Mouse (Mus musculus): Measurements from ENCODE around the gene Slc6a11. TPM values are rescaled to one million over a fixed set of nuclear protein-coding genes. Genes with fewer than 3 reads are reported as not detected.

Gene Slc6a11
- polyA plus RNA-seq (2016; fragmentation: Nextera tagmentation; extraction: Ambion mirVana), result not detected in 2 replicates

GRCm38 (mm10) chr6:114131122-114131872 lies at the start of gene Slc6a11:
Slc6a11 (plus strand) TSS chr6:114131241.
- Histone ChIP-seq H3K27me3 (replicated peaks) (peaks cover 87% of the 10 kb centered on the region), H3K4me3 (peak within 1 kb of the TSS; percentile 49), H3K4me2 (peak within 1 kb of the TSS; percentile 81), H3K4me1 (replicated peaks) (peaks cover 7% of the 10 kb centered on the region; the same call in 1 of the 2 replicates), H3K36me3 (no peaks in the 10 kb centered on the region), H3K27ac (ENCODE audit: poor library complexity, severe bottlenecking) (no peak within 1 kb of the TSS), H3K9me3 (replicated peaks) (no peaks in the 10 kb centered on the region), H3K9ac (no peak within 1 kb of the TSS)
- ATAC-seq (ENCODE audit: insufficient number of reproducible peaks, low FRiP score), result no peak; the same call in 1 of the 2 replicates
- WGBS, result 4% methylated on average over 72 of the region's 76 CpGs

- 19% methylated on average over 7 of the region's 7 CpGs for WGBS
Measured at GRCm38 (mm10) chr6:114087106-114087505, 43.9 kb upstream of the Slc6a11 start.

GRCm38 (mm10) chr6:114089626-114090025 lies 41.4 kb upstream of the Slc6a11 start:
- H3K4me3 ChIP-seq, result no peak overlapping the region
- no peak overlapping the region for H3K27ac ChIP-seq (ENCODE audit: poor library complexity, severe bottlenecking)
- H3K27me3 ChIP-seq (replicated peaks), result peaks cover 55% of the 10 kb centered on the region
- 17% methylated on average over 5 of the region's 5 CpGs for WGBS
- H3K9ac ChIP-seq, result no peak overlapping the region
- H3K9me3 ChIP-seq (replicated peaks), result no peaks in the 10 kb centered on the region
- no peak for ATAC-seq (ENCODE audit: insufficient number of reproducible peaks, low FRiP score)
- H3K4me2 ChIP-seq, result no peak overlapping the region
- H3K36me3 ChIP-seq, result no peaks in the 10 kb centered on the region
- H3K4me1 ChIP-seq (replicated peaks), result no peaks in the 10 kb centered on the region

More at GRCm38 (mm10) chr6:114087106-114087505, 43.9 kb upstream of the Slc6a11 start:
- H3K4me3 ChIP-seq, result no peak overlapping the region
- peaks cover 31% of the 10 kb centered on the region for H3K27me3 ChIP-seq (replicated peaks)
- no peaks in the 10 kb centered on the region for H3K9me3 ChIP-seq (replicated peaks)
- no peaks in the 10 kb centered on the region for H3K4me1 ChIP-seq (replicated peaks)
- no peaks in the 10 kb centered on the region for H3K36me3 ChIP-seq
- no peak overlapping the region for H3K4me2 ChIP-seq
- H3K9ac ChIP-seq, result no peak overlapping the region
- H3K27ac ChIP-seq (ENCODE audit: poor library complexity, severe bottlenecking), result no peak overlapping the region
- no peak for ATAC-seq (ENCODE audit: insufficient number of reproducible peaks, low FRiP score)

GRCm38 (mm10) chr6:114092216-114092615 lies 38.8 kb upstream of the Slc6a11 start:
- H3K4me3 ChIP-seq, result no peak overlapping the region
- no peaks in the 10 kb centered on the region for H3K9me3 ChIP-seq (replicated peaks)
- H3K4me2 ChIP-seq, result no peak overlapping the region
- no peaks in the 10 kb centered on the region for H3K4me1 ChIP-seq (replicated peaks)
- no peak for ATAC-seq (ENCODE audit: insufficient number of reproducible peaks, low FRiP score)
- no peak overlapping the region for H3K9ac ChIP-seq
- 46% methylated on average over 8 of the region's 9 CpGs for WGBS
- H3K36me3 ChIP-seq, result no peaks in the 10 kb centered on the region
- H3K27me3 ChIP-seq (replicated peaks), result peaks cover 55% of the 10 kb centered on the region
- H3K27ac ChIP-seq (ENCODE audit: poor library complexity, severe bottlenecking), result no peak overlapping the region

- ATAC-seq (ENCODE audit: insufficient number of reproducible peaks, low FRiP score), result no peak
- H3K36me3 ChIP-seq, result no peaks in the 10 kb centered on the region
- no peak overlapping the region for H3K4me2 ChIP-seq
- no peaks in the 10 kb centered on the region for H3K4me1 ChIP-seq (replicated peaks)
- H3K9me3 ChIP-seq (replicated peaks), result no peaks in the 10 kb centered on the region
- H3K4me3 ChIP-seq, result no peak overlapping the region
- no peak overlapping the region for H3K27ac ChIP-seq (ENCODE audit: poor library complexity, severe bottlenecking)
- H3K27me3 ChIP-seq (replicated peaks), result peaks cover 39% of the 10 kb centered on the region
- H3K9ac ChIP-seq, result no peak overlapping the region
- WGBS, result 55% methylated on average over 16 of the region's 16 CpGs
Measured at GRCm38 (mm10) chr6:114094251-114094650, 36.8 kb upstream of the Slc6a11 start.

- Histone ChIP-seq H3K4me1 (replicated peaks) (no peaks in the 10 kb centered on the region), H3K9me3 (replicated peaks) (no peaks in the 10 kb centered on the region), H3K36me3 (no peaks in the 10 kb centered on the region), H3K9ac (no peak overlapping the region), H3K27me3 (replicated peaks) (peaks cover 35% of the 10 kb centered on the region), H3K4me2 (no peak overlapping the region), H3K27ac (ENCODE audit: poor library complexity, severe bottlenecking) (no peak overlapping the region), H3K4me3 (no peak overlapping the region)
- ATAC-seq (ENCODE audit: insufficient number of reproducible peaks, low FRiP score), result no peak
- WGBS, result 80% methylated on average over 6 of the region's 6 CpGs
Measured at GRCm38 (mm10) chr6:114096574-114096973, 34.5 kb upstream of the Slc6a11 start.

- no peak overlapping the region for H3K4me3 ChIP-seq
- no peak overlapping the region for H3K9ac ChIP-seq
- H3K9me3 ChIP-seq (replicated peaks), result no peaks in the 10 kb centered on the region
- ATAC-seq (ENCODE audit: insufficient number of reproducible peaks, low FRiP score), result no peak
- no peak overlapping the region for H3K4me2 ChIP-seq
- WGBS, result 78% methylated on average over 8 of the region's 8 CpGs
- no peaks in the 10 kb centered on the region for H3K4me1 ChIP-seq (replicated peaks)
- no peaks in the 10 kb centered on the region for H3K36me3 ChIP-seq
- H3K27me3 ChIP-seq (replicated peaks), result peaks cover 24% of the 10 kb centered on the region
- H3K27ac ChIP-seq (ENCODE audit: poor library complexity, severe bottlenecking), result no peak overlapping the region
Measured at GRCm38 (mm10) chr6:114101923-114102322, 29.1 kb upstream of the Slc6a11 start.

GRCm38 (mm10) chr6:114119507-114119906 lies 11.5 kb upstream of the Slc6a11 start:
- H3K9me3 ChIP-seq (replicated peaks), result no peaks in the 10 kb centered on the region
- WGBS, result 69% methylated on average over 5 of the region's 5 CpGs
- H3K27me3 ChIP-seq (replicated peaks), result 0 out of 2 replicates have a peak, but pooled peaks cover 3% of the 10 kb centered on the region
- H3K4me3 ChIP-seq, result no peak overlapping the region
- no peak overlapping the region for H3K9ac ChIP-seq
- no peak overlapping the region for H3K4me2 ChIP-seq
- H3K36me3 ChIP-seq, result no peaks in the 10 kb centered on the region
- no peaks in the 10 kb centered on the region for H3K4me1 ChIP-seq (replicated peaks)
- H3K27ac ChIP-seq (ENCODE audit: poor library complexity, severe bottlenecking), result no peak overlapping the region
- no peak for ATAC-seq (ENCODE audit: insufficient number of reproducible peaks, low FRiP score)

GRCm38 (mm10) chr6:114125530-114125929 lies 5.5 kb upstream of the Slc6a11 start:
- Histone ChIP-seq H3K9me3 (replicated peaks) (no peaks in the 10 kb centered on the region), H3K4me2 (no peak overlapping the region), H3K9ac (no peak overlapping the region)

GRCm38 (mm10) chr6:114132472-114132871 lies 1.4 kb downstream of the Slc6a11 start:
- no peak overlapping the region for H3K9ac ChIP-seq

More at GRCm38 (mm10) chr6:114125530-114125929, 5.5 kb upstream of the Slc6a11 start:
- Histone ChIP-seq H3K4me1 (replicated peaks) (no peaks in the 10 kb centered on the region), H3K4me3 (no peak overlapping the region), H3K36me3 (no peaks in the 10 kb centered on the region), H3K27me3 (replicated peaks) (peaks cover 41% of the 10 kb centered on the region), H3K27ac (ENCODE audit: poor library complexity, severe bottlenecking) (no peak overlapping the region)
- WGBS, result 57% methylated on average over 5 of the region's 5 CpGs
- ATAC-seq (ENCODE audit: insufficient number of reproducible peaks, low FRiP score), result no peak

GRCm38 (mm10) chr6:114132916-114133315 lies 1.9 kb downstream of the Slc6a11 start:
- H3K36me3 ChIP-seq, result no peaks in the 10 kb centered on the region
- ATAC-seq (ENCODE audit: insufficient number of reproducible peaks, low FRiP score), result no peak
- WGBS, result 74% methylated on average over 8 of the region's 8 CpGs
- H3K9ac ChIP-seq, result no peak overlapping the region
- no peaks in the 10 kb centered on the region for H3K9me3 ChIP-seq (replicated peaks)
- H3K4me2 ChIP-seq, result no peak overlapping the region
- H3K27me3 ChIP-seq (replicated peaks), result peaks cover 79% of the 10 kb centered on the region
- no peak overlapping the region for H3K27ac ChIP-seq (ENCODE audit: poor library complexity, severe bottlenecking)
- H3K4me1 ChIP-seq (replicated peaks), result peaks cover 7% of the 10 kb centered on the region; the same call in 1 of the 2 replicates
- H3K4me3 ChIP-seq, result no peak overlapping the region

More at GRCm38 (mm10) chr6:114132472-114132871, 1.4 kb downstream of the Slc6a11 start:
- WGBS, result 69% methylated on average over 3 of the region's 3 CpGs
- no peak for ATAC-seq (ENCODE audit: insufficient number of reproducible peaks, low FRiP score)
- Histone ChIP-seq H3K27me3 (replicated peaks) (peaks cover 79% of the 10 kb centered on the region), H3K4me2 (no peak overlapping the region), H3K9me3 (replicated peaks) (no peaks in the 10 kb centered on the region), H3K27ac (ENCODE audit: poor library complexity, severe bottlenecking) (no peak overlapping the region), H3K36me3 (no peaks in the 10 kb centered on the region), H3K4me1 (replicated peaks) (peaks cover 7% of the 10 kb centered on the region; the same call in 1 of the 2 replicates), H3K4me3 (no peak overlapping the region)
